Mouse (Mus musculus): Measurements from ENCODE around the gene Adgrf1. TPM values are rescaled to one million over a fixed set of nuclear protein-coding genes. Genes with fewer than 3 reads are reported as not detected.

Adgrf1 gene
- total RNA-seq, 2 experiments from 2014 or later, result 0.09 TPM; not detected in 1

- DNase-seq (ENCODE audit: low spot score in 2 of 2), result no peak
These were observed 89.9 kb downstream of the Adgrf1 start, which contains the start of gene Adgrf5 for GRCm38 (mm10) chr17:43359826-43360619. Gene Adgrf5 (plus strand): TSS chr17:43360451.

GRCm38 (mm10) chr17:43361021-43361420 is 90.9 kb downstream of the Adgrf1 start:
- no peak for DNase-seq (ENCODE audit: low spot score in 2 of 2)

GRCm38 (mm10) chr17:43362362-43362761 is 92.2 kb downstream of the Adgrf1 start:
- no peak for DNase-seq (ENCODE audit: low spot score in 2 of 2)

- no peak for DNase-seq (ENCODE audit: low spot score in 2 of 2)
These were observed 92.8 kb downstream of the Adgrf1 start for GRCm38 (mm10) chr17:43362881-43363280.

- no peak for DNase-seq (ENCODE audit: low spot score in 2 of 2)
These were observed 93.8 kb downstream of the Adgrf1 start for GRCm38 (mm10) chr17:43363921-43364320.

GRCm38 (mm10) chr17:43365297-43365696 is 95.2 kb downstream of the Adgrf1 start:
- DNase-seq (ENCODE audit: low spot score in 2 of 2), result no peak

- DNase-seq (ENCODE audit: low spot score in 2 of 2), result no peak
These were observed 96.4 kb downstream of the Adgrf1 start for GRCm38 (mm10) chr17:43366486-43366885.

GRCm38 (mm10) chr17:43368171-43368576 is 98.0 kb downstream of the Adgrf1 start:
- no peak for DNase-seq (ENCODE audit: low spot score in 2 of 2)

GRCm38 (mm10) chr17:43372604-43373003 is 102.5 kb downstream of the Adgrf1 start:
- DNase-seq (ENCODE audit: low spot score in 2 of 2), result no peak

GRCm38 (mm10) chr17:43374020-43374419 is 103.9 kb downstream of the Adgrf1 start:
- DNase-seq (ENCODE audit: low spot score in 2 of 2), result no peak

Other genes starting within 250 kb of the Adgrf1 start
- gene Adgrf5, start 90.1 kb downstream of the Adgrf1 start, total RNA-seq (2021), result 10 to 100 TPM; 26.3 to 27.4 TPM
- gene Mep1a, start 232.5 kb downstream of the Adgrf1 start, total RNA-seq (2021), result not detected